Mouse (Mus musculus) G1E (cell line): ENCODE data around the gene Krtcap2.

Experiments used
- CTCF ChIP-seq: IDR thresholded peaks from 2 replicates; pipeline ENCODE4 v1.5.1; 2012; ENCODE audit warnings: low read depth, low read length, inconsistent platforms, mixed read lengths
- GATA1 ChIP-seq: IDR thresholded peaks from 2 replicates; pipeline ENCODE4 v1.6.1; 2012; ENCODE audit warnings: borderline replicate concordance, low read length, inconsistent platforms, mixed read lengths
- POLR2AphosphoS5 ChIP-seq: IDR thresholded peaks from 2 replicates; pipeline ENCODE4 v1.6.1; 2012; ENCODE audit warnings: low read depth, low read length, inconsistent platforms; ENCODE audit not compliant: insufficient replicate concordance

GRCm38 (mm10) chr3:89227307-89228179, 18.2 kb upstream of the Krtcap2 start:
- TF ChIP-seq CTCF (no peak), GATA1 (no peak), POLR2AphosphoS5 (no peak)
